Mouse (Mus musculus): ENCODE data around the gene Cmtm5. TPM values are rescaled to one million over a fixed set of nuclear protein-coding genes. Genes with fewer than 3 reads are reported as not detected.

The Cmtm5 gene
- 0.12 TPM in 1 of 2 replicates, not detected in the other for polyA plus RNA-seq (2015; fragmentation: Nextera tagmentation; extraction: Ambion mirVana)

DNA sequence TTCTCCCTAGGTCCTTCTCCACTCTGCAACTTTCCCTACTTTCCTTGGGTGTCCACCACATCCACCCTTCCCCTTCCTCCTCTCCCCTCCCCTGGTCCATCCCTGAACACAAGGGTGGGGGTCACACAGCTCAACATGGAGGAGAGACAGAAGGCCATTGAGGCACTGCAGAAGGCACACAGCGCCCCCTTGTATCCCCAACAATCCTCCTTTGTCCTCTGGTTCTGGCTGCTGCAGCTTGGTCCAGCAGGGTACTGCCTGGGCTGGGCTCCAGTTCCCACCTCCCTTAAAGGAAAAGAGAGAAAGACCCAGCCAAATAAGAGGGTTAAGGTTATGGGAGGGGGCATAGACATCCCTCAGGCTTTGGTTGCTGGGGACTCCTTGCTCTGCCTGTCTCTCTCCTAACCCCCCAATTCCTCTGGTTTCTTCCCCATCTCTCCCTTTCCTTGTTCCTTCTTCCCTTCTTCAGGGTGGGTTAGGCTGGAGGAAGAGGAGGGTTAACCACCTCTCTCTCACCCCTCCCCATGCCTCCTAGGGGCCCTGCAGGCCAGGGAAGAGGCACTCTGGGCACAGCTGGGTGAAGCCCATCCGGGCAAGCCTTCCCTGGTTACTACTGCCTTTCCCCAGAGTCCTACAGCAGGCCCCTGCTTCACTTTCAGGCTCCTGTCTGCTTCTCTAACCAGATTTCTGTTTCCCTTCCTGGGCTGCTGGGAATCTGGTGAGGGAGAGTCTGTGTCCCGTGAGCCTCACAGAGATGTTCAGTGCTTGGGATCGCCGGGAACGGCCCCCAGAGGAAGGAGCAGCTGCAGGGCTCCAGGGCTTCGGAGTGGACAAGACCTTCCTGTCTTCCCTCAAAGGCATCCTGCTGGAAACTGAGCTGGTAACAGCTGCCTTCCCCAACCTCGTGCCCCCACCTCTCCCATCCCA lies at the start of gene Cmtm5:
Gene Cmtm5, plus strand, starts transcription at position 358 of the 927 bp plus-strand sequence.

GRCm38 (mm10) chr14:54892200-54892599 lies 43.9 kb upstream of the Cmtm5 start, which contains the start of gene Pabpn1:
Gene Pabpn1 (plus strand): TSS chr14:54892500.

DNA sequence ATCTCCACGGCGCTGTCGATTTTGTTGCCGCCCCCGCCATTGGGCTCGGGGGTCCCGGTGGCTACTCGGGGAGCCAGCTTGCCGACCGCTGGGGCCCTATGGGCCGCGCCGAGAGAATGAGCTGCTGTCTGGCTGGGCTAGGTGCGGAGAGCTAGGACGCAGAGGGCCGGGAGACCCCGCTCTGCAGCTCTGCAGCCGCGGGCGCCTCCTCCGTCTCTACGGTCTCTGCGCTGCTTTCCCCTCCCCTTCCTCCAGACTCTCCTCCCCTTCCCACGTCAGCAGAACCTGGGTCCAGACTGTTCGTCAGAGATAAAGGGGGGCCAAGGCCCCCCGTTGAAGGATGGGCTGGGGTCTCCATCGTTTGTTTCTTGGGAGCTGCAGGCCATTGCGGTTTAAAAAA lies 23.2 kb upstream of the Cmtm5 start, which contains the start of gene Slc22a17:
Gene Slc22a17, minus strand, starts transcription at position 247 of the 400 bp plus-strand sequence.

GRCm38 (mm10) chr14:54925349-54926342 lies 10.4 kb upstream of the Cmtm5 start, which contains the start of gene Efs:
Gene Efs (minus strand): TSS chr14:54926126.

GRCm38 (mm10) chr14:54932645-54933150 lies 3.4 kb upstream of the Cmtm5 start, which contains the start of gene Il25:
Gene Il25 (plus strand): TSS chr14:54932695.

DNA sequence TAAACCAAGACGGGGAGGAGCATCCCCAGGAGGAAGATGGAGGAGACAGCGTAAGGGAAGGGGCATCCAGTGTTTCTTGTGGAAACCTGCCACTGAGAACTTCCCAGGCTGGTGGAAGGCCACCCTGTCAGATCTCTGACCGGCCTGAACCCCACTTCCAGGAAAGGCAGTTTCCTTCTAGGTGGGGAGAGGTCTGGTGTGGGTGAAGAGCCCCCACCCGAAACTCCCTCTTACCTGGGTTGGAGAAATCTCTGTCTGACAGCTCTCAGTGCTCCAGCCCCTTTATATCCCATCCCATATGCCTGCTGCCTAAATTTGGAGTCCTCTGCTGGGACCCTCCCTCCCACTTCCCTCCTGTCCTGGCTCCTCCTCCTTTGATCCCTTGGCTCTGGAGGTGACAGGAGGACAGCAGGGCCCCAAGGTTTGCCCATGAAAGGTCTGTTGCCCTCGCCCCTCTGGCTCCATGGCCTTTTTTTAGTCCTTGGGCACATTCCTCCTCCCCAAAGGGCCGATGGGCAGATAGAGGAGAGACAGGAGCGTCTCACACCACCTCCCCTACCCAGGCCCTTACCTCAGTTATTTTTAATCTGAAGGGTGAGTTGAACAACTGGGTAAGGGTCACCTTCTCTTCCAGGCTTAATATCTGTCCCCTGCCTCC lies 30.4 kb downstream of the Cmtm5 start, which contains the start of gene Myh6:
Gene Myh6, minus strand, starts transcription at position 608 of the 658 bp plus-strand sequence.

GRCm38 (mm10) chr14:54976633-54977032 lies 40.6 kb downstream of the Cmtm5 start, which contains the start of gene Gm17428:
Gene Gm17428 (plus strand): TSS chr14:54976933.

MicroRNA genes within 50 kb of the gene (microRNA counts, 519-probe panel; counts per million panel counts)
- microRNA mmu-miR-208a (88.3 counts per million), microRNA mmu-miR-208b (88.3 counts per million)

Other genes with a start within 250 kb of the Cmtm5 start
- gene Acin1, start 249.3 kb upstream of the Cmtm5 start, polyA plus RNA-seq (2015; fragmentation: Nextera tagmentation; extraction: Ambion mirVana), result 81.1 and 96.0 TPM in 2 replicates
- 0.16 and 0.28 TPM in 2 replicates for gene Gm29776, start 237.4 kb upstream of the Cmtm5 start, polyA plus RNA-seq (2015; fragmentation: Nextera tagmentation; extraction: Ambion mirVana)
- 18.5 and 28.5 TPM in 2 replicates for gene Cebpe, start 224.1 kb upstream of the Cmtm5 start, polyA plus RNA-seq (2015; fragmentation: Nextera tagmentation; extraction: Ambion mirVana)
- gene Slc7a8, start 154.3 kb upstream of the Cmtm5 start, polyA plus RNA-seq (2015; fragmentation: Nextera tagmentation; extraction: Ambion mirVana), result 2.0 and 3.4 TPM in 2 replicates
- not detected in 2 replicates for gene Rnf212b, start 122.1 kb upstream of the Cmtm5 start, polyA plus RNA-seq (2015; fragmentation: Nextera tagmentation; extraction: Ambion mirVana)
- 2.9 and 3.5 TPM in 2 replicates for gene Homez, start 65.3 kb upstream of the Cmtm5 start, polyA plus RNA-seq (2015; fragmentation: Nextera tagmentation; extraction: Ambion mirVana)
- gene Ppp1r3e, start 58.7 kb upstream of the Cmtm5 start, polyA plus RNA-seq (2015; fragmentation: Nextera tagmentation; extraction: Ambion mirVana), result 0.94 and 1.9 TPM in 2 replicates
- 2.2 and 2.8 TPM in 2 replicates for gene Bcl2l2, start 52.9 kb upstream of the Cmtm5 start, polyA plus RNA-seq (2015; fragmentation: Nextera tagmentation; extraction: Ambion mirVana)
- 0.29 and 0.44 TPM in 2 replicates for gene Gm20521, start 52.8 kb upstream of the Cmtm5 start, polyA plus RNA-seq (2015; fragmentation: Nextera tagmentation; extraction: Ambion mirVana)
- gene Pabpn1, start 43.8 kb upstream of the Cmtm5 start, polyA plus RNA-seq (2015; fragmentation: Nextera tagmentation; extraction: Ambion mirVana), result 85.3 and 86.5 TPM in 2 replicates
- gene Slc22a17, start 23.1 kb upstream of the Cmtm5 start, polyA plus RNA-seq (2015; fragmentation: Nextera tagmentation; extraction: Ambion mirVana), result 5.2 and 7.2 TPM in 2 replicates
- gene Efs, start 10.1 kb upstream of the Cmtm5 start, polyA plus RNA-seq (2015; fragmentation: Nextera tagmentation; extraction: Ambion mirVana), result 3.3 and 6.1 TPM in 2 replicates
- not detected in 2 replicates for gene Il25, start 3.6 kb upstream of the Cmtm5 start, polyA plus RNA-seq (2015; fragmentation: Nextera tagmentation; extraction: Ambion mirVana)
- 0.05 and 0.45 TPM in 2 replicates for gene Myh6, start 30.7 kb downstream of the Cmtm5 start, polyA plus RNA-seq (2015; fragmentation: Nextera tagmentation; extraction: Ambion mirVana)
- not detected in 2 replicates for gene Gm17428, start 40.7 kb downstream of the Cmtm5 start, polyA plus RNA-seq (2015; fragmentation: Nextera tagmentation; extraction: Ambion mirVana)
- 0.13 and 0.24 TPM in 2 replicates for gene Myh7, start 58.4 kb downstream of the Cmtm5 start, polyA plus RNA-seq (2015; fragmentation: Nextera tagmentation; extraction: Ambion mirVana)
- gene Ngdn, start 79.2 kb downstream of the Cmtm5 start, polyA plus RNA-seq (2015; fragmentation: Nextera tagmentation; extraction: Ambion mirVana), result 56.7 and 57.3 TPM in 2 replicates
- 0.96 and 0.97 TPM in 2 replicates for gene Zfhx2, start 156.1 kb downstream of the Cmtm5 start, polyA plus RNA-seq (2015; fragmentation: Nextera tagmentation; extraction: Ambion mirVana)
- gene Thtpa, start 158.5 kb downstream of the Cmtm5 start, polyA plus RNA-seq (2015; fragmentation: Nextera tagmentation; extraction: Ambion mirVana), result 5.0 and 6.1 TPM in 2 replicates
- gene Ap1g2, start 170.3 kb downstream of the Cmtm5 start, polyA plus RNA-seq (2015; fragmentation: Nextera tagmentation; extraction: Ambion mirVana), result 18.9 and 23.3 TPM in 2 replicates
- 0.06 and 0.10 TPM in 2 replicates for gene Jph4, start 180.7 kb downstream of the Cmtm5 start, polyA plus RNA-seq (2015; fragmentation: Nextera tagmentation; extraction: Ambion mirVana)

All from spleen, postnatal 0 days (tissue).